Mouse (Mus musculus) E14TG2a.4 (cell line): ENCODE measurements around the gene Dennd5b.

Source experiments
- CTCF ChIP-seq: conservative IDR thresholded peaks from 2 replicates; pipeline ENCODE4 v1.5.1; 2014; ENCODE audit warnings: low read length
- POU5F1 ChIP-seq: IDR thresholded peaks from 2 replicates; pipeline ENCODE4 v1.6.1; 2014; ENCODE audit warnings: low read length, borderline replicate concordance

GRCm38 (mm10) chr6:149070592-149071124 lies 30.8 kb downstream of the Dennd5b start:
- TF ChIP-seq POU5F1 (no peak), CTCF (no peak)
